Mouse (Mus musculus): ENCODE measurements around the gene Med1. TPM values are rescaled to one million over a fixed set of nuclear protein-coding genes. Genes with fewer than 3 reads are reported as not detected.

The Med1 gene
- polyA plus RNA-seq, 1 experiment, result 18.0 TPM

- no peaks in the 10 kb centered on the region for H3K79me2 ChIP-seq (ENCODE audit: control insufficient read depth, insufficient read depth)
- no peaks in the 10 kb centered on the region for H3K79me3 ChIP-seq (ENCODE audit: low read depth)
- no peak overlapping the region for H3ac ChIP-seq (ENCODE audit: control insufficient read depth, insufficient read length, low read depth)
- peak overlapping the region; percentile 6 for H3K4me3 ChIP-seq (ENCODE audit: insufficient read depth, poor library complexity, severe bottlenecking)
- TF ChIP-seq MAX (IDR thresholded peaks at IDR 0.05) (peak; percentile 99), USF1 (IDR thresholded peaks at IDR 0.05; ENCODE audit: low read depth) (no peak)
- no peaks in the 10 kb centered on the region for H3K27me3 ChIP-seq (ENCODE audit: control insufficient read depth, insufficient read depth, insufficient read length)
- H3K36me3 ChIP-seq (ENCODE audit: control insufficient read depth, insufficient read depth), result peaks cover 13% of the 10 kb centered on the region
Measured at GRCm38 (mm10) chr11:98150625-98151156, 42.4 kb downstream of the Med1 start.

- Histone ChIP-seq H3K36me3 (ENCODE audit: control insufficient read depth, insufficient read depth) (peaks cover 6% of the 10 kb centered on the region), H3ac (ENCODE audit: control insufficient read depth, insufficient read length, low read depth) (peak within 1 kb of the TSS; percentile 77), H3K79me3 (ENCODE audit: low read depth) (no peaks in the 10 kb centered on the region), H3K4me3 (ENCODE audit: insufficient read depth, poor library complexity, severe bottlenecking) (peak within 1 kb of the TSS; percentile 66), H3K27me3 (ENCODE audit: control insufficient read depth, insufficient read depth, insufficient read length) (no peaks in the 10 kb centered on the region), H3K79me2 (ENCODE audit: control insufficient read depth, insufficient read depth) (no peaks in the 10 kb centered on the region)
- TF ChIP-seq MYOG (IDR thresholded peaks at IDR 0.05; ENCODE audit: control insufficient read depth, extremely low read depth, insufficient read length) (no peak), CEBPB (IDR thresholded peaks at IDR 0.05; ENCODE audit: low read depth) (no peak), MAX (IDR thresholded peaks at IDR 0.05) (no peak), USF1 (IDR thresholded peaks at IDR 0.05; ENCODE audit: low read depth) (no peak), CTCF (IDR thresholded peaks at IDR 0.05; ENCODE audit: control insufficient read depth, insufficient read depth, insufficient read length) (no peak), FOSL1 (IDR thresholded peaks at IDR 0.05; ENCODE audit: insufficient read depth, low read length, poor library complexity, severe bottlenecking) (no peak), MYOD1 (IDR thresholded peaks at IDR 0.05; ENCODE audit: control insufficient read depth, insufficient read length, low read depth) (no peak)
Measured at GRCm38 (mm10) chr11:98149786-98150624, 43.1 kb downstream of the Med1 start, which contains the start of gene Fbxl20. TSS of gene Fbxl20 (minus strand) at chr11:98150403.

- TF ChIP-seq FOSL1 (IDR thresholded peaks at IDR 0.05; ENCODE audit: insufficient read depth, low read length, poor library complexity, severe bottlenecking) (no peak), MAX (IDR thresholded peaks at IDR 0.05) (no peak), USF1 (IDR thresholded peaks at IDR 0.05; ENCODE audit: low read depth) (no peak), MYOG (IDR thresholded peaks at IDR 0.05; ENCODE audit: control insufficient read depth, extremely low read depth, insufficient read length) (no peak), CEBPB (IDR thresholded peaks at IDR 0.05; ENCODE audit: low read depth) (no peak), CTCF (IDR thresholded peaks at IDR 0.05; ENCODE audit: control insufficient read depth, insufficient read depth, insufficient read length) (no peak), MYOD1 (IDR thresholded peaks at IDR 0.05; ENCODE audit: control insufficient read depth, insufficient read length, low read depth) (no peak)
- H3K79me3 ChIP-seq (ENCODE audit: low read depth), result no peaks in the 10 kb centered on the region
- peak overlapping the region; percentile 77 for H3ac ChIP-seq (ENCODE audit: control insufficient read depth, insufficient read length, low read depth)
- no peaks in the 10 kb centered on the region for H3K36me3 ChIP-seq (ENCODE audit: control insufficient read depth, insufficient read depth)
- peak overlapping the region; percentile 66 for H3K4me3 ChIP-seq (ENCODE audit: insufficient read depth, poor library complexity, severe bottlenecking)
- no peaks in the 10 kb centered on the region for H3K79me2 ChIP-seq (ENCODE audit: control insufficient read depth, insufficient read depth)
- H3K27me3 ChIP-seq (ENCODE audit: control insufficient read depth, insufficient read depth, insufficient read length), result no peaks in the 10 kb centered on the region
Measured at GRCm38 (mm10) chr11:98149304-98149750, 43.8 kb downstream of the Med1 start.

- H3K79me3 ChIP-seq (ENCODE audit: low read depth), result no peaks in the 10 kb centered on the region
- no peaks in the 10 kb centered on the region for H3K79me2 ChIP-seq (ENCODE audit: control insufficient read depth, insufficient read depth)
- H3K4me3 ChIP-seq (ENCODE audit: insufficient read depth, poor library complexity, severe bottlenecking), result peak overlapping the region; percentile 66
- H3ac ChIP-seq (ENCODE audit: control insufficient read depth, insufficient read length, low read depth), result peak overlapping the region; percentile 75
- no peaks in the 10 kb centered on the region for H3K36me3 ChIP-seq (ENCODE audit: control insufficient read depth, insufficient read depth)
- no peaks in the 10 kb centered on the region for H3K27me3 ChIP-seq (ENCODE audit: control insufficient read depth, insufficient read depth, insufficient read length)
- no peak for TF ChIP-seq MAX (IDR thresholded peaks at IDR 0.05)
- TF ChIP-seq USF1 (IDR thresholded peaks at IDR 0.05; ENCODE audit: low read depth), result no peak
- no peak for TF ChIP-seq CTCF (IDR thresholded peaks at IDR 0.05; ENCODE audit: control insufficient read depth, insufficient read depth, insufficient read length)
- TF ChIP-seq CEBPB (IDR thresholded peaks at IDR 0.05; ENCODE audit: low read depth), result no peak
- no peak for TF ChIP-seq MYOD1 (IDR thresholded peaks at IDR 0.05; ENCODE audit: control insufficient read depth, insufficient read length, low read depth)
- TF ChIP-seq MYOG (IDR thresholded peaks at IDR 0.05; ENCODE audit: control insufficient read depth, extremely low read depth, insufficient read length), result no peak
- no peak for TF ChIP-seq FOSL1 (IDR thresholded peaks at IDR 0.05; ENCODE audit: insufficient read depth, low read length, poor library complexity, severe bottlenecking)
Measured at GRCm38 (mm10) chr11:98148551-98149301, 44.4 kb downstream of the Med1 start.

- H3ac ChIP-seq (ENCODE audit: control insufficient read depth, insufficient read length, low read depth), result no peak overlapping the region
- TF ChIP-seq MYOD1 (IDR thresholded peaks at IDR 0.05; ENCODE audit: control insufficient read depth, insufficient read length, low read depth), result no peak
- TF ChIP-seq FOSL1 (IDR thresholded peaks at IDR 0.05; ENCODE audit: insufficient read depth, low read length, poor library complexity, severe bottlenecking), result no peak
- TF ChIP-seq CEBPB (IDR thresholded peaks at IDR 0.05; ENCODE audit: low read depth), result no peak
- TF ChIP-seq MAX (IDR thresholded peaks at IDR 0.05), result no peak
- TF ChIP-seq USF1 (IDR thresholded peaks at IDR 0.05; ENCODE audit: low read depth), result no peak
- no peak for TF ChIP-seq CTCF (IDR thresholded peaks at IDR 0.05; ENCODE audit: control insufficient read depth, insufficient read depth, insufficient read length)
- no peaks in the 10 kb centered on the region for H3K36me3 ChIP-seq (ENCODE audit: control insufficient read depth, insufficient read depth)
- H3K4me3 ChIP-seq (ENCODE audit: insufficient read depth, poor library complexity, severe bottlenecking), result no peak overlapping the region
- H3K79me2 ChIP-seq (ENCODE audit: control insufficient read depth, insufficient read depth), result no peaks in the 10 kb centered on the region
- H3K27me3 ChIP-seq (ENCODE audit: control insufficient read depth, insufficient read depth, insufficient read length), result no peaks in the 10 kb centered on the region
- no peaks in the 10 kb centered on the region for H3K79me3 ChIP-seq (ENCODE audit: low read depth)
Measured at GRCm38 (mm10) chr11:98145856-98146255, 47.2 kb downstream of the Med1 start.
